Mouse (Mus musculus) MEL (cell line): ENCODE data around the gene Cd3g.

Experiments
- CTCF ChIP-seq, 3 experiments: IDR thresholded peaks in 2 of 3; conservative IDR thresholded peaks in 1 of 3; 2 replicates each; pipeline ENCODE4 v1.5.1; 2011 to 2012; ENCODE audit warnings: low read length in 3 of 3, low read depth in 2 of 3, mild to moderate bottlenecking in 2 of 3, improper control_type of control experiment in 1 of 3, inconsistent platforms in 1 of 3, mixed read lengths in 1 of 3, moderate library complexity in 1 of 3; ENCODE audit not compliant: control insufficient read depth in 1 of 3, insufficient read depth in 1 of 3, poor library complexity in 1 of 3, severe bottlenecking in 1 of 3
- EP300 ChIP-seq, 2 experiments: IDR thresholded peaks; 2 replicates each; pipeline ENCODE4 v1.6.1; 2011; ENCODE audit warnings: improper control_type of control experiment in 2 of 2, low read length in 2 of 2, low read depth in 1 of 2, mild to moderate bottlenecking in 1 of 2
- GATA1 ChIP-seq: IDR thresholded peaks from 2 replicates; pipeline ENCODE4 v1.6.1; 2011; ENCODE audit warnings: low read depth, low read length, improper control_type of control experiment
- KAT2A ChIP-seq: conservative IDR thresholded peaks from 2 replicates; pipeline ENCODE4 v1.6.1; 2012; ENCODE audit warnings: low read depth, low read length, improper control_type of control experiment, inconsistent platforms
- MAX ChIP-seq: IDR thresholded peaks from 2 replicates; pipeline ENCODE4 v1.6.1; 2011; ENCODE audit warnings: low read length, improper control_type of control experiment
- NELFE ChIP-seq: IDR thresholded peaks from 2 replicates; pipeline ENCODE4 v1.6.1; 2011; ENCODE audit warnings: low read depth, low read length, improper control_type of control experiment
- NRF1 ChIP-seq: IDR thresholded peaks from 2 replicates; pipeline ENCODE4 v1.6.1; 2014; ENCODE audit warnings: low read depth, mild to moderate bottlenecking, inconsistent platforms, low read length, improper control_type of control experiment, moderate library complexity; ENCODE audit not compliant: poor library complexity, insufficient read depth, severe bottlenecking
- POLR2A ChIP-seq, 2 experiments: IDR thresholded peaks; 2 replicates each; pipeline ENCODE4 v1.6.1; 2011 to 2012; ENCODE audit warnings: low read length in 2 of 2, mild to moderate bottlenecking in 2 of 2, control low read depth in 1 of 2, improper control_type of control experiment in 1 of 2, low read depth in 1 of 2, moderate library complexity in 1 of 2; ENCODE audit not compliant: control insufficient read depth in 1 of 2, insufficient read depth in 1 of 2, poor library complexity in 1 of 2
- TAL1 ChIP-seq: IDR thresholded peaks from 2 replicates; pipeline ENCODE4 v1.6.1; 2012; ENCODE audit warnings: mild to moderate bottlenecking, inconsistent platforms, low read length, moderate library complexity, mixed read lengths
- USF1 ChIP-seq: IDR thresholded peaks from 2 replicates; pipeline ENCODE4 v1.6.1; 2014; ENCODE audit warnings: low read depth, mild to moderate bottlenecking, inconsistent platforms, low read length, improper control_type of control experiment, moderate library complexity
- ZC3H11A ChIP-seq: IDR thresholded peaks from 2 replicates; pipeline ENCODE4 v1.6.1; 2012; ENCODE audit warnings: low read depth, mild to moderate bottlenecking, inconsistent platforms, low read length, improper control_type of control experiment

DNA sequence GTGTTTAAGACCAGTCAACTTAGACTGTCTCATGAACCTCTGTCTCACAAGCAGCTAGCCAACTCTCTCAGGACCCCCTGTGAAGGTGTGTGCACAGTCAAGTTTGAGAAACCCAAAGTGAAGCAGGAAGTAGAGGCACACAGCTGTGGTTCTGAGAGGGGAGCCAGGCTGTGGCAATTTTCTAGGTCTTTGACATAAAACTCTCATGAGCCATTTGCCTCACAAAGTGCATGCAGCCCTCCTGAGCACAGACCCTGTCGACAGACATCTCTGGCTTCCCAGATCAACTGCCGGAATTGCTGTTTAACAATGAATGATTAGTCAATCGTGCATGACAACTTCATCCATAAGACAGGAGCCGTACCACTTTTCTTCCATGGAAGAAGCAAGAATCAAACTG lies 28.1 kb upstream of the Cd3g start:
- TF ChIP-seq NRF1 (no peak), MAX (no peak), TAL1 (no peak), EP300 (IDR thresholded peaks at IDR 0.05; ENCODE audit: low read depth in 1 of 2, low read length in 2 of 2) (no peak), USF1 (no peak), CTCF (IDR thresholded peaks at IDR 0.05 in 2 of 3, conservative IDR thresholded peaks at IDR 0.05 in 1 of 3; ENCODE audit: control insufficient read depth in 1 of 3, insufficient read depth in 1 of 3, low read depth in 2 of 3, low read length in 3 of 3, poor library complexity in 1 of 3, severe bottlenecking in 1 of 3) (no peak), NELFE (no peak), GATA1 (no peak), POLR2A (IDR thresholded peaks at IDR 0.05; ENCODE audit: control insufficient read depth in 1 of 2, insufficient read depth in 1 of 2, low read depth in 1 of 2, low read length in 2 of 2, poor library complexity in 1 of 2) (no peak), KAT2A (no peak), ZC3H11A (no peak)
